Mouse (Mus musculus) adrenal gland, postnatal 10 days (tissue): ENCODE data around the gene Ildr2. TPM values are rescaled to one million over a fixed set of nuclear protein-coding genes. Genes with fewer than 3 reads are reported as not detected.

Experiments used
- DNase-seq: peaks from one replicate; pipeline ENCODE4 v3.0.0; 2021; ENCODE audit warnings: mixed read lengths
- total RNA-seq, 2 experiments: library from RNA; stranded (reverse); gene quantifications; 2 replicates each; pipeline ENCODE4 v1.2.3; 2021

Ildr2 gene
- total RNA-seq, 2 experiments from 2014 or later = 3.4 to 3.5 TPM

DNA sequence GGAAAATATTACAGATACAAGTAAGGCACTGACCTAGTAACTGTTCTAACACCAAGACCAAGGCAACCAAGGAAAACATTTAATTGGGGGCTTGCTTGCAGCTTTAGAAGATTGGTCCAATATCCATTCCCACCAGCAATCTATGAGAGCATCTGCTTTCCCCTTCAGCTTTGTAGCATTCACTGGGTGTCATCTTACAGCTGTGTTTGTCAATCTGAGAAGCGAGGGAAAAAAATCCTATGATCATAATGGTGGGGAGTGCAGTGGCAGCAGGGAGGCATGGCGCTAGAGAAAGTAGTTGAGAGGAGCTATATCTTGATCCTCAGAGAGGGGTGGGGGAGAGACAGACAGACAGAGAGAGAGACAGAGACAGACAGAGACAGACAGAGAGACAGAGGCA lies 88.1 kb downstream of the Ildr2 start:
- DNase-seq = no peak

DNA sequence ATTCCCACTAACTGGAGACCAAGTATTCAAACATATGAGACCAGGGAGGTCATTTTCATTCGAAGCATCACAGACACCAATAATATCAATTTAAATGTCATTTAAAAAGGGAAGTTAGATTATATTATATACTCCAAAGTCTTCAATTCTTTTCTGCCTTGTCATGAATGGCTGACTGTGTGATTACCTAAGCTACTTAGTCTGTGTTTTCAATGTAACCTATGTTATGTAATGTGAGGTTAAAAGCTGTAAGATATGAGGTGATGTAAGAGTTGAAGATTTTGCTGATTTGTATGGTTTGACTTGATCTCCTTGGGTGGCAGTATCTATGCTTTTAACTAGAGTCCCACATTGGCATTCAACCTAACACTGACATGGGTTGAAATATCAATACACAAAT lies 88.6 kb downstream of the Ildr2 start:
- no peak for DNase-seq

DNA sequence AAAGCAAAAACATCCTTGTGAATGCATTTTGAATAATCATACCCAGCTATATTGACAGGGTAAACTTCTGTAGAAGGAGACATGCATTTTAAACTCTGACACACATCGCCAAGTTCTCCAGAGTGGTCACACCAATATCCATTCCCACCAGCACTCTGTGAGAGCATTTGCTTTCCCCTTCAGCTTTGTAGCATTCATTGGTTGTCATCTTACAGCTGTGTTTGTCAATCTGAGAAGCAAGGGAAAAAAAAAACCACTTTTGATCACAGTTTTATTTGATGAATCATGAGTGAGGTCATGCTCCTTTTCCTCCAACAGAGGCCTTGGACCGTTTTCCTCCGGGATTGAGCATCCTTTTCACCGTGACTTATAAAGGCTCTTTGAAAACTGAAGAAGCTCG lies 89.6 kb downstream of the Ildr2 start:
- no peak for DNase-seq

DNA sequence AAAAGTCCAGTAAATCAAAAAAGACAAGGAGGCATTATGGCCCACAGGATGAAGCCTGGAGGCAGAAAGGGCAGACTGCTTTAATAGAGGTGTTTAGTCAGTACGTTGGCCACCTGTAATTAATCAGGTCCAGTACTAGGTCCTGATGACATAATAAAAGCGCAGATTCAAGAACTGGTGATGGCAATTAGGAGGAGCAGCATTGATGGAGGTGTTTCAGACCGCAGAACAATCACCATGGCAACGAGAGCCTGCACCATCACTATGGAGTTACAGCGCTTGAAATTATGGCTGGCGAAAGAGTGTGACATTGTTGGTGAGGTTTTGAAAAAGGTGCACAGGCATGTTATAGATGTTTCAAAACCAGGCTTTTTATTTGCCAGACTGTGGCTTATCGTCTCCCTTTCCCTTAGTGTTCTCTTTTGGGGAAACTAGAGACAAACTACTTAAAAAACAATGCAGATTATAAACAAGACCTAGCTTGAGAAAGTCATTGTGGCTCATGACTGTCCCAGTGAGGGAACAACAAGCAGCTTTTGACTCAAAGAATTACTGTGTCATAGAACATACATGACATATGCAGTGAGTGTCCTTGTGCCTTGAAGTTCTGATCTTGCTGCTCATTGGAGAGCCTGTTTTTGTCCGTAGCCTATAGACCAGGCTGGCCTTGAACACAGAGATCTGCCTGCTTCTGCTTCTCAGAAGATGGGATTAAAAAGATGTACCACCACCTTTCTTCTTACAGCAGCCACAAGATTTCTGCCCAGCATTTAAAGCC lies 90.5 kb downstream of the Ildr2 start:
- DNase-seq = no peak

DNA sequence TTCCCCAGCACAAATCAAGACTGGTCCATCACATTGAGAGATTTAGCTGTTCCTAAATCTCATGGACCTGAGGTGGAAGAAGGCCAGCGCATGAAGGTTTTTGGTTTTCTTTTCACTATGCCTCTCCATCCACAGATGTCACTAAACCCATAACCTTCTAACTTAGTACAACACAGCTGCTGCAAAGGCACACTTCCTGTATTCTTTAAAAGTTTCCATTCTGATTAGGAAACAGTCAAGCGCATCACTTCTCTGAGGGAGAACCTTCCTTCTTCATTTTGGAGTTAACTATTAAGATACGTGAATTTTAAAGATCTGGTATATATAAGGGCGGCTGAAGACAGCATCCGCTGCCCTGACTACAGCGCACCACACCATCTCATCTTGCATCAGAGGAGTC lies 91.7 kb downstream of the Ildr2 start:
- no peak for DNase-seq

DNA sequence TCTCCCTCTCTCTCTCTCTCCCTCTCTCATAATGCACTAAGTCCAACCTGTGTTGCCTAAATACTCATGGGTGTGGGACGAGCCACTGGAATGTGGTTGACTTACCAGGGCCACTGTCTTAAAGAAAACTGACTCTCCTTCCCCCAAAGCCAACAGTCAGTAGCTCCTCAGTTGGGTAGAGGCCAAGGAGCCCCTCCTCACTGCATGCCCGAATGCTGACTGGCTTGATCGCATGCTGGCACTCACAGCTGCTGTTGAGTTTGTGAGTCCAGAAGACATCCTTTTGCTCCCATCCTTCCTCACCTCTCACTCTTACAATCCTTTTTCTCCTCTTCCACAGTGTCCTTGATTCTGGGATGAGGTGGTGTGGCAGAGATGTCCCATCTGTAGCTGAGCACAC lies 93.0 kb downstream of the Ildr2 start:
- no peak for DNase-seq

DNA sequence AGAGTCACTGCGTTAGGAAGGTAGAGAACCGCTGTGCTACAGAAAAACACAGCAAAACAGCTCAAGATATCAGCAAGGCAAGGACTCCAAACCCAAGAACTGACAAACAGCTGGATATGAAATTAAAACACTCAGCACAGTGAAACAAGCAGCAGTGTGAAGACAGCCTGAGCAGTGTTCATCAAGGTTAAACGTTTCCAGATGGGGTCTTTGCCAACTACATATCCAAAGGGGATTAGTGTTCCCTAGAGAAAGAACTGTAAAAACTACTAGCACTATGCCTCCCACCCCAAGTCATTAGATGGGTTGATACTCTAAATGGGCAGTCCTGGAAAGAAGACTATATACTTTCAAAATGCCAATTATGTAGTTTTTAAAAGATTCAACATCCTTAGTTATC lies 95.4 kb downstream of the Ildr2 start:
- DNase-seq = no peak

DNA sequence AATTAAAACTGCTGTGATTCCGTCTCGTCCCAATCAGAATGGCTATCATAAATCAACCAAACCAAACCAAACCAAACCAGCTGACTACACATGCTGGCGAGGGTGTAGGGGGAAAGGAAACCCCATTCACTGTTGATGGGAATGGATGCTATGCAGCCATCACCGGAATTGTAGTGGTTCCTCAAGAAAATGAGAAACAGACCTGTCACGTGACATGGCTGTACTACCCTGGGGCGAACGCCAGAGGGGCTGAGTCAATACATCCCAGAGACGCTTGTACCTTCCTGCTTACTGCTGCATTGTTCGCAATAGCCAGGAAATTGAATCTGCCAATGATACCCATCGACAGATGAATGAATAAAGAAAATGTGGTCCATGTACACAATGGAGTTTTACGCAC lies 95.8 kb downstream of the Ildr2 start:
- no peak for DNase-seq

DNA sequence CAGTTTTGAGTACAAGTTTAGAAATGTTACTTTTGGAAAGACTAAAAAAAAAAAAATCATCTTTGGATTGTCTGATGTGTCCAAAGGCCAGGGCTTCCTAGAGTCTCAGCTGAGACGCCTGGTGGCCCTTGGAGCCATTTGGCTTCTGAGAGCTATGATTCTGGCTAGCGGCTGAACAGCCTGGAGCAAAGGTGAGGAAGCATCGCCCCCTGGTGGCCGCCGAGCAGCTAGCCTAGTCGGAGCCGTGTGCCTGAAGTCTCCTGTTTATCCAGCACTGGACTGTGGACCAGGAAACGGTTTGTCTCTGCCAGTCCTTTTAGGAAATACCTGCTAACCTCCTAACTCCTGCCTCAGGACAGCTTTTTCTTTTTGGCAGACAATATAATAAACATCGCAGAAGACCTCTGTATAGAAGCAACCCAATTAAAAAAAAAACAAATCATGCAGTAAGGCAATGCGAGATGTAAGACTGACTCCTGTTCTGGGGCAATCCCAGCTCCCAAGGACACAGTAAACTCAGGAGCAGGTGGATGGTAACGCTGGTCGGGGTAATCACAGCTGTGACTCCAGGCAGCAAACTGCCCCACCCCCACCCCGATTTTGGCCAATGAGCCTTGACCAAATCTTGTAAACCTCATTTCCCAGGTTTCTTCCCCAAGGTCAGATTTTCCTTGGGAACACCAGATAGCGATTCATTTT lies 106.4 kb downstream of the Ildr2 start:
- DNase-seq = peak; percentile 93

DNA sequence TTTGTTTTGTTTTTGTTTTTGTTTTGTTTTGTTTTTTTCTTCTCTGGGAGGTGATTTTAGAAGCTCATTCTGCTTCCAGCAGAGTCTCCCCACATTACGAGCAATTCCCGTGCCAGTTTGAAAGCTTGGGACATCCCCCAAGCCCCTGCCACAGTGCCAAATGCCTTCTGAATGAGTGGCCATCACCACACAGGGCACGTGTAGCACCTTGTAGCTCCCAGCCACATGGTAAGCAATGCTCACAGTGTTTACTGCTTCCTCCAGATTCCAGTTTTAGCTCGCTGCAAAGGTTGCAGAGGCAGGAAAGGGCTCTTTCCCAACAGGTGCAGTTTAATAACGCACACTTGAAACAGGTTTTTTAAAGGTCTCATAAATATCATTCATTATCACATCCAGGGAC lies 107.0 kb downstream of the Ildr2 start:
- DNase-seq = no peak

DNA sequence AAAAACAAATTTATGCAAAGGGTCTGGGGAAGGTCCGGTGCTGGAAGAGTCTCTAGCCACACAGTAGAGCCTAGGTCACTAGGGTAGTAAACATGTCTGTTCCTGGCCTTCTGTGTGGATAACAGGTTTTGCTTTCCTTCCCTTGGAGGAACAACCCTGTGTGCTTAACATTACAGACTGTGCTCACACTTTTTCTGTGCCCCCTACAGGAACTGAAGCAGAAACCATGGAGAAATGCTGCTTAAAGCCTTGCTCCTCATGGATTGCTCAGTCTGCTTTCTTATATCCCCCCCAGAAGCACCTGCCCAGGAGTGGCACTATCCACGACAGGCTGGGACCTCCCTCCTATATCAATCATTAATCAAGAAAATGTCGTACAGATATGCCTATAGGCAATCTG lies 107.9 kb downstream of the Ildr2 start:
- no peak for DNase-seq

DNA sequence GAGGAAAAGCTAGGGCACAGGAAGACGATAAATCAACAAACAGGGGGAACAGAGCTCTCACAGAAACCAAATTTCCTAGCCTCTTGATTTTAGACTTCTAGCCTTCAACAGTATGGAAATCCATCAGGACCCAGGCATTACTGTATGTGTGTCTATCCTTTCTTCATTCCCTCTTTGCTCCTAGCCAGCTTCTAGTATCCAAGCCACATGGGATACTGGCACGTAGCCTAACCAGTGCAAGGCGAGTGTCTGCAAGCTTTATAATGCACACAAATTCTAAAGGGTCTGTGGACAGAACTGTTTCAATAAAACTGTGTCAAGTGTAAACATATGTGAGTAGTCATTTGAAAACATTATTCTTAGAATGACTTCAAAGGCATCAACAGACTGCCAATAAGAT lies 108.7 kb downstream of the Ildr2 start:
- no peak for DNase-seq

DNA sequence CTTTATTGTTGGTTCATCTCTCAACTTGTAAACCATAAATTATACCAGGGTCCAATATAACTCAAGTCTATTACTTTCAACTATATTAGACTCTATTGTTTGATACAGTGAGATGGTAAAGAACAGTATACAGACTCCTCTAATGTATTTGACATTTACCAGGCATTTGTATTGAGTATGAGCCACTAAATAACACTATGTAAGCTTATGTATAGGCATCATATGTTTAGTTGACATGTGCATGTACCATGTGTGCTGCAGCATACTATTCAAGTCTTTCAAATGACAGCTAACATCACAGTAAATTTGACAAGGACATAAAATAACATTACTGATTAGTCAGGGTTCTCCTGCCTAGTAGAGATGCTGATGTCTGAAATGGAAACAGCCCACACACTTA lies 109.2 kb downstream of the Ildr2 start:
- DNase-seq = no peak

Other genes with a start within 250 kb of the Ildr2 start
- gene Dusp27, start 126.2 kb upstream of the Ildr2 start, total RNA-seq = 1 to 10 TPM; 2.0 to 7.0 TPM
- under 1 TPM in 1 of 2 experiments, not detected in 1; 0.18 TPM for gene Gpa33, start 123.9 kb upstream of the Ildr2 start, total RNA-seq
- not detected for gene Mael, start 15.4 kb upstream of the Ildr2 start, total RNA-seq
- gene Tada1, start 125.0 kb downstream of the Ildr2 start, total RNA-seq = 10 to 100 TPM; 18.4 to 19.1 TPM
- 10 to 100 TPM; 27.9 to 32.7 TPM for gene Pogk, start 155.7 kb downstream of the Ildr2 start, total RNA-seq
- not detected for gene Gm4846, start 243.4 kb downstream of the Ildr2 start, total RNA-seq